Mouse (Mus musculus) spleen, adult 2 months (tissue): ENCODE results near the gene Arhgef17.

Source experiments
- CTCF ChIP-seq: fragments of 200-500 bp; IDR thresholded peaks from 2 replicates; pipeline ENCODE4 v1.5.1; 2011; ENCODE audit warnings: mild to moderate bottlenecking, inconsistent platforms; ENCODE audit not compliant: insufficient read depth, insufficient read length, insufficient replicate concordance; ENCODE audit errors: extremely low read depth
- POLR2A ChIP-seq: fragments of 200-500 bp; IDR thresholded peaks from 2 replicates; pipeline ENCODE4 v1.6.1; 2011; ENCODE audit warnings: low read depth, low read length, inconsistent platforms

- no peak for TF ChIP-seq POLR2A
- TF ChIP-seq CTCF: no peak
These were observed 107.2 kb downstream of the Arhgef17 start for GRCm38 (mm10) chr7:100824661-100825060.
